Mouse (Mus musculus): ENCODE data around the gene Klhl11.

GRCm38 (mm10) chr11:100457711-100458110, 14.8 kb downstream of the Klhl11 start:
- TF ChIP-seq POLR2A (IDR thresholded peaks at IDR 0.05; ENCODE audit: low read depth, low read length) (no peak), CTCF (IDR thresholded peaks at IDR 0.05; ENCODE audit: borderline replicate concordance, insufficient read depth, low read length) (no peak)

Measured in embryonic fibroblast, embryonic 13.5 days (primary cell).